Mouse (Mus musculus) left cerebral cortex, postnatal 25 days (tissue): ENCODE data around the gene Ssr2. TPM values are rescaled to one million over a fixed set of nuclear protein-coding genes. Genes with fewer than 3 reads are reported as not detected.
A peak's percentile ranks its signal among the peaks of the same experiment; 100 is the strongest.
"Not testable (repeated sequence)": the region's sequence is repeated elsewhere in the genome, so short reads cannot be mapped to it uniquely, and the experiment has no call there.

Experiments used
- DNase-seq, 2 experiments: peaks; one replicate each; pipeline ENCODE4 v3.0.0; 2022; ENCODE audit warnings: low spot score in 2 of 2, mixed read lengths in 1 of 2
- intact Hi-C: fragments of 180-260 bp; cut with DNase I; formaldehyde crosslinking; loops from one replicate; pipeline ENCODE4 v1.15.1; 2025
- total RNA-seq, 2 experiments: library from RNA; stranded (reverse); gene quantifications; 2 replicates each; pipeline ENCODE4 v1.2.3; 2021

The Ssr2 gene
- total RNA-seq, 2 experiments from 2014 or later = 97.7 to 106 TPM

- intact Hi-C loops = no loop called here
- no peak for DNase-seq
Observed at GRCm38 (mm10) chr3:88556616-88557015, 19.1 kb upstream of the Ssr2 start.

- intact Hi-C loops = no loop called here
- DNase-seq = no peak
Observed at GRCm38 (mm10) chr3:88559596-88559995, 16.1 kb upstream of the Ssr2 start.

- intact Hi-C loops = no loop called here
- DNase-seq = no peak
Observed at GRCm38 (mm10) chr3:88561989-88562388, 13.7 kb upstream of the Ssr2 start.

GRCm38 (mm10) chr3:88563442-88563841 lies 12.2 kb upstream of the Ssr2 start:
- intact Hi-C loops = no loop called here
- DNase-seq = no peak

- intact Hi-C loops = no loop called here
- DNase-seq = no peak
Observed at GRCm38 (mm10) chr3:88563966-88564365, 11.7 kb upstream of the Ssr2 start.

GRCm38 (mm10) chr3:88566116-88566515 lies 9.6 kb upstream of the Ssr2 start:
- DNase-seq = no peak
- intact Hi-C loops = no loop called here

- intact Hi-C loops = no loop called here
- DNase-seq = no peak
Observed at GRCm38 (mm10) chr3:88566536-88567061, 9.1 kb upstream of the Ssr2 start.

- intact Hi-C loops = no loop called here
- no peak for DNase-seq
Observed at GRCm38 (mm10) chr3:88567892-88568291, 7.8 kb upstream of the Ssr2 start.

GRCm38 (mm10) chr3:88568615-88569014 lies 7.1 kb upstream of the Ssr2 start:
- no peak for DNase-seq
- intact Hi-C loops = no loop called here

- DNase-seq = no peak
- intact Hi-C loops = no loop called here
Observed at GRCm38 (mm10) chr3:88569093-88569492, 6.6 kb upstream of the Ssr2 start.

GRCm38 (mm10) chr3:88569694-88570093 lies 6.0 kb upstream of the Ssr2 start:
- no peak for DNase-seq
- intact Hi-C loops = no loop called here

GRCm38 (mm10) chr3:88570341-88570740 lies 5.3 kb upstream of the Ssr2 start:
- intact Hi-C loops = no loop called here
- DNase-seq = no peak

- intact Hi-C loops = no loop called here
- DNase-seq = no peak
Observed at GRCm38 (mm10) chr3:88571856-88572255, 3.8 kb upstream of the Ssr2 start.

GRCm38 (mm10) chr3:88572835-88573234 lies 2.8 kb upstream of the Ssr2 start:
- intact Hi-C loops = no loop called here
- DNase-seq = no peak

GRCm38 (mm10) chr3:88573810-88574209 lies 1.9 kb upstream of the Ssr2 start:
- no peak for DNase-seq
- intact Hi-C loops = no loop called here

GRCm38 (mm10) chr3:88577846-88578245 lies 2.2 kb downstream of the Ssr2 start:
- DNase-seq, intact Hi-C loops: not testable (repeated sequence)

GRCm38 (mm10) chr3:88578498-88579424 lies 3.1 kb downstream of the Ssr2 start:
- no peak for DNase-seq
- intact Hi-C loops = no loop called here

GRCm38 (mm10) chr3:88579454-88580117 lies 3.9 kb downstream of the Ssr2 start:
- DNase-seq = peak; percentile 80 to 88
- intact Hi-C loops = no loop called here

- DNase-seq = no peak
Observed at GRCm38 (mm10) chr3:88585769-88586168, 10.1 kb downstream of the Ssr2 start.

GRCm38 (mm10) chr3:88586640-88587039 lies 11.0 kb downstream of the Ssr2 start:
- DNase-seq = no peak
- intact Hi-C loops = no loop called here

More at GRCm38 (mm10) chr3:88585769-88586168, 10.1 kb downstream of the Ssr2 start:
- intact Hi-C loops = no loop called here

GRCm38 (mm10) chr3:88590246-88590645 lies 14.6 kb downstream of the Ssr2 start:
- no peak for DNase-seq
- intact Hi-C loops = loop anchor here (2.0 kb wide), 1 partner anchor 149 kb away; no protein-coding TSS in a partner anchor
